Mouse (Mus musculus) right cerebral cortex, postnatal 25 days (tissue): Measurements from ENCODE around the gene Ank3.
A peak's percentile ranks its signal among the peaks of the same experiment; 100 is the strongest.

Experiments used
- DNase-seq: peaks from one replicate; pipeline ENCODE4 v3.0.0; 2022

Gene Ank3

GRCm38 (mm10) chr10:69577061-69577728 lies 178.6 kb downstream of the Ank3 start:
- DNase-seq: no peak

- DNase-seq: no peak
These were observed 179.1 kb downstream of the Ank3 start for GRCm38 (mm10) chr10:69577729-69578061.

GRCm38 (mm10) chr10:69579585-69579984 lies 181.0 kb downstream of the Ank3 start:
- DNase-seq: peak; percentile 61

GRCm38 (mm10) chr10:69581525-69581924 lies 183.0 kb downstream of the Ank3 start:
- DNase-seq: no peak

- DNase-seq: no peak
These were observed 185.4 kb downstream of the Ank3 start for GRCm38 (mm10) chr10:69583874-69584481.

GRCm38 (mm10) chr10:69584566-69584965 lies 186.0 kb downstream of the Ank3 start:
- no peak for DNase-seq

- DNase-seq: no peak
These were observed 186.7 kb downstream of the Ank3 start for GRCm38 (mm10) chr10:69585271-69585670.

GRCm38 (mm10) chr10:69594186-69595131 lies 195.9 kb downstream of the Ank3 start:
- peak; percentile 58 for DNase-seq

- DNase-seq: no peak
These were observed 196.9 kb downstream of the Ank3 start for GRCm38 (mm10) chr10:69595487-69595886.

- no peak for DNase-seq
These were observed 202.9 kb downstream of the Ank3 start for GRCm38 (mm10) chr10:69601471-69601870.

- no peak for DNase-seq
These were observed 204.1 kb downstream of the Ank3 start for GRCm38 (mm10) chr10:69602711-69603110.

GRCm38 (mm10) chr10:69604609-69605008 lies 206.0 kb downstream of the Ank3 start:
- no peak for DNase-seq

- DNase-seq: no peak
These were observed 206.6 kb downstream of the Ank3 start for GRCm38 (mm10) chr10:69605211-69605610.

GRCm38 (mm10) chr10:69607611-69608119 lies 209.1 kb downstream of the Ank3 start:
- no peak for DNase-seq

GRCm38 (mm10) chr10:69611314-69611713 lies 212.7 kb downstream of the Ank3 start:
- DNase-seq: no peak

- peak; percentile 45 for DNase-seq
These were observed 213.3 kb downstream of the Ank3 start for GRCm38 (mm10) chr10:69611839-69612340.

GRCm38 (mm10) chr10:69616953-69617352 lies 218.4 kb downstream of the Ank3 start:
- no peak for DNase-seq

- DNase-seq: no peak
These were observed 219.1 kb downstream of the Ank3 start for GRCm38 (mm10) chr10:69617537-69618112.

- no peak for DNase-seq
These were observed 222.3 kb downstream of the Ank3 start for GRCm38 (mm10) chr10:69620692-69621382.

GRCm38 (mm10) chr10:69627767-69628166 lies 229.2 kb downstream of the Ank3 start:
- DNase-seq: no peak

GRCm38 (mm10) chr10:69628743-69629142 lies 230.2 kb downstream of the Ank3 start:
- no peak for DNase-seq

GRCm38 (mm10) chr10:69630802-69631388 lies 232.3 kb downstream of the Ank3 start:
- DNase-seq: no peak
